Mouse (Mus musculus) cerebellum, adult 2 months (tissue): Measurements from ENCODE around the gene Mfsd13b. TPM values are rescaled to one million over a fixed set of nuclear protein-coding genes. Genes with fewer than 3 reads are reported as not detected.
"Not testable (repeated sequence)": the region's sequence is repeated elsewhere in the genome, so short reads cannot be mapped to it uniquely, and the experiment has no call there.

Source experiments
- DNase-seq, 2 experiments: peaks; one replicate each; pipeline ENCODE4 v3.0.0; 2021
- H3K27ac ChIP-seq: fragments of 200-500 bp; 2 replicates; pipeline ENCODE4 v1.5.1; 2012; ENCODE audit warnings: low read length, control low read depth, inconsistent platforms; ENCODE audit not compliant: insufficient read depth
- H3K27me3 ChIP-seq: fragments of 200-500 bp; 2 replicates; pipeline ENCODE4 v1.6.1; 2012; ENCODE audit warnings: inconsistent platforms, mild to moderate bottlenecking, low read length, moderate library complexity; ENCODE audit not compliant: control insufficient read depth, insufficient read depth
- H3K4me1 ChIP-seq: fragments of 200-500 bp; 2 replicates; pipeline ENCODE4 v1.6.1; 2011; ENCODE audit warnings: low read length; ENCODE audit not compliant: control insufficient read depth, insufficient read depth
- H3K4me3 ChIP-seq: fragments of 200-500 bp; replicated peaks from 2 replicates; pipeline ENCODE3; 2011; ENCODE audit warnings: mild to moderate bottlenecking, low read depth, low read length, control low read depth; ENCODE audit not compliant: insufficient read depth
- CTCF ChIP-seq: fragments of 200-500 bp; IDR thresholded peaks from 2 replicates; pipeline ENCODE4 v1.5.1; 2011; ENCODE audit warnings: low read depth, mild to moderate bottlenecking, control low read depth, low read length, moderate library complexity, borderline replicate concordance; ENCODE audit not compliant: insufficient read depth
- POLR2A ChIP-seq: fragments of 200-500 bp; IDR thresholded peaks from 2 replicates; pipeline ENCODE4 v1.6.1; 2011; ENCODE audit warnings: low read length, control low read depth, borderline replicate concordance; ENCODE audit not compliant: insufficient read depth
- WGBS: fragments of 180-500 bp; shearing (Covaris S2); methylation state at CpG from one replicate; pipeline ENCODE4 v1.1.7; 2018; 5-methylcytosine and 5-hydroxymethylcytosine counted together
- polyA plus RNA-seq: library from polyadenylated mRNA; depleted of rRNA; stranded (reverse); fragments of >200 nt; gene quantifications from 2 replicates; pipeline ENCODE4 v1.2.3, GENCODE M21; 2012

The Mfsd13b gene
- polyA plus RNA-seq, 1 experiment, result 0.61 TPM

DNA sequence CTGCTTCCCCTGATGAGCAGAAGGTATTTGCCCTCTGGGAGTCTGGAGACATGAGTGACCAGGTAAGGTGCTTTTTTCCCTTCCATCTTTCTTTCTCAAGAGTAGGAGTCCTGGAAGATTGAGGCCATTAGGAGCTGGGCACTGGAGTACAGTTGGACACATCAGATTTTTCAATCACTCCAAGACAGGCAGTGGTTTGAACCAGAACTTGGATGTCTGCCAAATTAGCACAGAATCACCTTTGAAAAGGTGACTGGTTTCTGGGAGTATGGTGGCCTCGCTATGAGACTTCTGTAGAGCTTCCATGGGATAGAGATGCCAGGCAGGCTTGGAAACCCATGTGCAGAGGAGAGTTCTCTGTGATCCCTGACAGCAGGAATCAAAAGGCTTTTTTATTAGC is 39.8 kb upstream of the Mfsd13b start:
- WGBS, result 77% methylated on average over 1 of the region's 1 CpGs
- no peaks in the 10 kb centered on the region for H3K27me3 ChIP-seq
- H3K4me3 ChIP-seq, result no peak overlapping the region
- no peak overlapping the region for H3K27ac ChIP-seq
- TF ChIP-seq POLR2A (no peak), CTCF (no peak)
- no peak for DNase-seq
- no peaks in the 10 kb centered on the region for H3K4me1 ChIP-seq

DNA sequence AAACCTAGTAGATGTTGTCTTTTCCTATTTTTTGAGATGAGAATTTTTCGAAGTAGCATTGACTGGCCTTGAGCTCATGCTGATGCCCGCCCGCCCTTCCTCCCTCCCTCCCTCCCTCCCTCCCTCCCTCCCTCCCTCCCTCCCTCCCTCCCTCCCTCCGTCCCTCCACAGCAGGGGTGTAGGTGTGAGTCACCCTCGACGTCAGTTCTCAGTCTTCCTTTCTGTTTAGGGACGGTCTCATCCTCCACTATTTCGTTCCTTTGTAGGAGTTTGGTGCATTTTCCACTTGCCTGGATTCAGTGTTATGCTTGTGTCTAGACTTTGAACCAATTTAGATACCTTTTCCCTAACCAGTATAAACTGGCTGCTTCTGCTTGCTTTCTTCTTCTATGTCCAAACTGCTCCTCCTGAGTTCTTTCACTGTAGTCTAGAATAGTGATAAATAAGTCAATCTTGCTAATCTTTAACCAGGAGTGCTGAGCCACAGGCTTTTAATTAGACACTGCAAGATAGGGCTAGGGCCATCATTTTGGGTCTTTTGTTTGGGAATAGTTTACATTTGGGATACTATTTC is 38.3 kb upstream of the Mfsd13b start:
- TF ChIP-seq CTCF, result no peak
- no peak for TF ChIP-seq POLR2A
- WGBS, result 50% methylated on average over 8 of the region's 8 CpGs
- DNase-seq, result no peak

DNA sequence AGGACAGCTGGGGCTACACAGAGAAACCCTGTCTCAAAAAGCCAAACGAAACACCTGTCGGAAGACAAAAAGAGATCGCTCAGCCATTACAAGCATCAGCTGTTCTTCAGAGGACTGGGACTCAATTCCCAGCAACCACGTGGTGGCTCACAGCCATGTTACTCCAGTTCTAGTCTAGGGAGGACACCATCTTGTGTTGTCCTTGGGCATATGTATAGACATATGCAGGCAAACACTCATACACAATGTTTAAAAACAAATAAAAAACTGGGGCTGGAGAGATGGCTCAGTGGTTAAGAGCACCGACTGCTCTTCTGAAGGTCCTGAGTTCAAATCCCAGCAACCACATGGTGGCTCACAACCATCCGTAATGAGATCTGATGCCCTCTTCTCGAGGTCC is 28.7 kb upstream of the Mfsd13b start:
- not testable (repeated sequence) for H3K27me3 ChIP-seq, DNase-seq, H3K4me1 ChIP-seq, H3K27ac ChIP-seq, H3K4me3 ChIP-seq
- WGBS, result 65% methylated on average over 7 of the region's 7 CpGs

More for the DNA sequence above, 38.3 kb upstream of the Mfsd13b start:
- no peak overlapping the region for H3K4me3 ChIP-seq
- H3K27ac ChIP-seq, result no peak overlapping the region
- H3K4me1 ChIP-seq, result no peaks in the 10 kb centered on the region
- no peaks in the 10 kb centered on the region for H3K27me3 ChIP-seq

DNA sequence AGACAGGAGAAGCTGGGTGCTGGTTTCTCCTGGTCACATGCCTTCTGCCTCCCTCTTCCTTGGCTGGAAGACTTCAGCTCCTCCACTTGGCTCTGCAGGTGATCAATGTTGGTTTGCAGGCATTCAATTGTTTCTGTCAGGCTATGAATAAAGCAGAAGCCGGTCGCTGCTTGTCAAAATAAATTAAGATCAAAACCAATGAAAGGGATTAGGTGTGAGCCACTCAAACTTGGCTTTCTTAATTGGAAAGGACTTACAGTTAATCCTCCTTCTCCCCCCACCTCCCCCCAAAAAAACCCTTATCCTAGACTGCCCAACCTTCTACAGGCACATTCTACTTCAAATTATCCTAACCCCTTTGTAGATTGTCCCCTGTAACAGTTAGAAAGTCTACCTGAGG is 22.2 kb upstream of the Mfsd13b start:
- Histone ChIP-seq H3K27me3 (no peaks in the 10 kb centered on the region), H3K27ac (no peak overlapping the region), H3K4me1 (no peaks in the 10 kb centered on the region), H3K4me3 (no peak overlapping the region)
- TF ChIP-seq POLR2A (no peak), CTCF (no peak)
- no peak for DNase-seq
- WGBS, result 33% methylated on average over 2 of the region's 2 CpGs

DNA sequence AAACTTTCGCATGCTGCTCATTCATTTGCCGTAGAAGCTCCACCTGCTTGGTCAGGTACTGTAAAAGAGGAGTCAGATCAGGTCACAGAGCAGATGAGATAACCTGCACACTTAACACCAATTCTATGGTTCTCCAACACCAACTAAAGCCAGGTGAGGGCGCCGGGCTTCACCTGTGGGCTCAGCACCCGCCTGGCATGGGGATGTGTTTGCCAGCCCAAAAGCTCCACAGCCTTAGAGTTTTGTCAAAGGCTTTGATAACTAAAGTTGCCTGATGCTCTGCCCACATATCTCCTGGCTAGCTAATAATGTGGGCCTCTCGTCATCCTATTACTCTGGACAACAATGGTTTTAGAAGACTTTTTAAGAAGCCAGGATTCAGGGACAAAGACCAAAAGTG is 21.7 kb upstream of the Mfsd13b start:
- Histone ChIP-seq H3K27ac (no peak overlapping the region), H3K27me3 (no peaks in the 10 kb centered on the region), H3K4me3 (no peak overlapping the region), H3K4me1 (no peaks in the 10 kb centered on the region)
- WGBS, result 84% methylated on average over 6 of the region's 6 CpGs
- TF ChIP-seq CTCF (no peak), POLR2A (no peak)
- no peak for DNase-seq

DNA sequence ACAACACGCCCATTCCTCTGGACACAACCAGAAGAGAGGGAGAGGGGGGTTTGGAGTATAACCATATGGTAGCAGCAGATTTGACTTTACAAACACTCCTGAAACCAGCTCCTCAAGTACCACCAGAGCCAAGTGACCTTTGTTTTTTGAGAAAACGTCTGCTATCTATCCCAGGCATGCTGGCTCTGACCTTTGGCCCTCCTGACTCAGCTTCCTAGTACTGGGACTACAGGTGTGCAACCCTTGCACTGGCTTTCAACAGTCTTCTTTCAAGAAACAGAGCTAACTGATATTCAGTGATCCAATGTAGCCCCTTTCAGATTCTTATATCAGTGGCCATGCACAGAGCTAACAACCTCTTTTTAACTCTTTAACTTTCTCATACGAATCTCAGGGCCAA is 20.4 kb upstream of the Mfsd13b start:
- no peaks in the 10 kb centered on the region for H3K4me1 ChIP-seq
- TF ChIP-seq POLR2A (no peak), CTCF (no peak)
- WGBS, result 76% methylated on average over 3 of the region's 3 CpGs
- H3K4me3 ChIP-seq, result no peak overlapping the region
- DNase-seq, result no peak
- no peaks in the 10 kb centered on the region for H3K27me3 ChIP-seq
- no peak overlapping the region for H3K27ac ChIP-seq

DNA sequence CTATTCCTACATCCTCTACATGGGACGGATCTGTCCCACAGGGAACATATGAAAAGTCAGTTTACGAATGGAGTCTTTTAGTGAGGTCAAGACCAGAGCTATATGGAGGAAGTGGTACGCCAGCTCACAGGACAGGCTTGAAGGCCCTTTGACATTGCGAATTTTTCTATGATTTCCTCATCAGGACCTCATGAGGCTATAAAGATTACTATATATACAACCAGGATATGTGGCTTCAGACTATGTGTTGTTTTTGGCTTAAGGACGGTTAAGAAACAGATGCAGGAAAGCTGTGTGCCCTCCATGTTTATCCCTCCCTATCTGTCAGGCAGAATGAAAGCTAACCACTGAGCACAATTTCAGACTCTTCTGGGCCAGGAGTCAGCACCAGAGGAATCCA is 19.2 kb upstream of the Mfsd13b start:
- Histone ChIP-seq H3K4me3 (no peak overlapping the region), H3K27me3 (no peaks in the 10 kb centered on the region), H3K27ac (no peak overlapping the region), H3K4me1 (no peaks in the 10 kb centered on the region)
- TF ChIP-seq CTCF (no peak), POLR2A (no peak)
- no peak for DNase-seq
- 93% methylated on average over 5 of the region's 5 CpGs for WGBS

DNA sequence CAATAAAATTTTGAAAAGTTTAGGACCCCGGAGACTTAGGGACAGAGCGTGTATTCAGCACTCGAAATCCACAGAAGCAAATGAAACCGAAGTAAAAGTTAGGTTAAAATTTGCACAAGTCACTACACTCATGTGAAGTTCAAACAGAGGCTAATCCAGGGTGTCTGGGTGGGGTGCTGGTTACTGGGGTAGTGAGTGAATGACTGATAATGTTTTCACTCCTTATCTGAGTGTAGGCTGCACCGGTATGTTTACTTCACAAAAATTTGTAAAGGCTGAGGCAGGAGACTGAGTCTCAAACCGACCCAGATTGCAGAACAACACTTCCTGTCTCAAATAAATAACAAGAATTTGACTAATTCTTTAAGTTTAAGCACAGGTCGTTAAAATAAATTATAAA is 13.1 kb upstream of the Mfsd13b start:
- Histone ChIP-seq H3K4me1 (no peaks in the 10 kb centered on the region), H3K27ac (no peak overlapping the region), H3K4me3 (no peak overlapping the region), H3K27me3 (no peaks in the 10 kb centered on the region)
- no peak for TF ChIP-seq CTCF
- no peak for TF ChIP-seq POLR2A
- 93% methylated on average over 7 of the region's 7 CpGs for WGBS
- no peak for DNase-seq
